Mouse (Mus musculus): ENCODE measurements around the gene Ifna2.
A peak's percentile ranks its signal among the peaks of the same experiment; 100 is the strongest.

Ifna2 gene

GRCm38 (mm10) chr4:88644359-88644758 is 39.4 kb downstream of the Ifna2 start, which contains the start of gene Ifna13:
Gene Ifna13 (minus strand): TSS chr4:88644459.
- DNase-seq: no peak

- DNase-seq: no peak
These were observed 41.2 kb downstream of the Ifna2 start for GRCm38 (mm10) chr4:88642526-88642925.

DNA sequence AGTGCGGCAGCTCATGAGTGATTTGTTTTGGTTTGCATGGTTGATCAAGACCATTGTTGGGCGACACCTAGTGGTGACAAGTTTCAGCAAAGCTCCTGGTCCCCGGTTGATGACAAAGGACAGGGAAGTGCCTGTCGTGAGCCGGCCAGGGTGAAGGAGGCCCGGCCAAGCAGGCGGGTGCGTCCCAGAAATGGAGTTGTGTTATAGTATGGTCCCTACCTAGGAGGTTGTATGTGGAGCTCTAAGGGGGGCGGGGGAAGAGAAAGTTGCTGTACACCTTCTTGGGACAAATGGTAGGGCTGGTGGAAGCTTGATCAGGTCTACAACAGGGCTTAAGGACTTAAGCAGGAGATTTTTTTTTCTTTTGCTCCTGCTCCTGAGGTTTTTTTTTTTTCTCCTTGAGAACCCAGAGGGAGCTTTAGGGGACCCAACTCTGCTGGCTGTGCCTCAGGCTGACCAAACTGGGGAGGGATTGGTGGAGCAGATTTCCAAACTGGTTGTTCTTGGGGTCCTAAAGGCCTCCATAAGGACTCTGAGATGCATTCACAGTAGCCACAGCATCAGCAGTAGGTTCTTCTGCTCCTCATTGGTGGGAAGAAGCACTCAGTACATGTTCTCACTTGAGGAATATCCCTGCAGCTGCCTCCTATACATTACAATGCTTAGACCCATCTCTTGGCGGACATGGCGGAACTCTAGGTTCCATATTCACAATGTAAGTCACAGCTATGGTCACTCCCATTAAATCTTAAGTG is 42.5 kb downstream of the Ifna2 start:
- peak; percentile 60 to 68 for DNase-seq

- DNase-seq: no peak
These were observed 43.0 kb downstream of the Ifna2 start for GRCm38 (mm10) chr4:88640704-88641076.

- DNase-seq: no peak
These were observed 49.4 kb downstream of the Ifna2 start, which contains the start of gene C87499 for GRCm38 (mm10) chr4:88634311-88634710. Gene C87499 (minus strand): TSS chr4:88634411.
